Mouse (Mus musculus): ENCODE measurements around the gene Mtcp1. TPM values are rescaled to one million over a fixed set of nuclear protein-coding genes. Genes with fewer than 3 reads are reported as not detected.

Gene Mtcp1
- total RNA-seq (2021) (1 to 10 TPM; 2.6 TPM), polyA plus RNA-seq (2012; rRNA removed) (3.3 and 6.4 TPM in 2 replicates)
- long read RNA-seq, partial matches to known transcripts: 0 of 2 reads
- long read RNA-seq, other reads (novel, unspliced or antisense): 1 of 2 reads

GRCm38 (mm10) chrX:75415936-75416785 is at the start of gene Mtcp1, which contains the start of the genes Cmc4 and Brcc3:
Mtcp1 (minus strand) TSS chrX:75416588.
Cmc4 (minus strand) TSS chrX:75416584.
Brcc3 (plus strand) TSS chrX:75416628.
- H3K27ac ChIP-seq: peak within 1 kb of the TSS; percentile 77
- H3K79me2 ChIP-seq (replicated peaks; ENCODE audit: control insufficient read depth, insufficient read depth, low read length): no peaks in the 10 kb centered on the region
- peak within 1 kb of the TSS; percentile 64 for H3K4me3 ChIP-seq
- H3K27me3 ChIP-seq (ENCODE audit: control insufficient read depth, insufficient read depth, low read length): no peaks in the 10 kb centered on the region
- no peaks in the 10 kb centered on the region; the same call in 1 of the 2 replicates for H3K36me3 ChIP-seq (ENCODE audit: control insufficient read depth, insufficient read depth, low read length)
- peak within 1 kb of the TSS; percentile 97 for H3K9ac ChIP-seq (ENCODE audit: low read depth, low read length)
- WGBS: 11% methylated on average over 51 of the region's 52 CpGs
- no peaks in the 10 kb centered on the region for H3K4me1 ChIP-seq (ENCODE audit: control insufficient read depth, insufficient read depth, low read length)
- intact Hi-C loops (cut with DNase I): loop anchor here (2.0 to 10.0 kb wide), 2 partner anchors 33 to 99 kb away; partner anchors contain the start of genes F8, Fundc2 and Vbp1
- TF ChIP-seq EP300 (IDR thresholded peaks at IDR 0.05; ENCODE audit: insufficient read depth, low read depth, low read length): no peak
- peak; percentile 91 for TF ChIP-seq POLR2A (IDR thresholded peaks at IDR 0.05; ENCODE audit: insufficient read depth, low read depth, low read length)
- DNase-seq: peak; percentile 87 to 93

GRCm38 (mm10) chrX:75454597-75454996 is 38.2 kb upstream of the Mtcp1 start:
- no peak overlapping the region for H3K9ac ChIP-seq (ENCODE audit: low read depth, low read length)
- no peaks in the 10 kb centered on the region for H3K4me1 ChIP-seq (ENCODE audit: control insufficient read depth, insufficient read depth, low read length)
- no peak overlapping the region for H3K4me3 ChIP-seq
- H3K27ac ChIP-seq: no peak overlapping the region
- no peaks in the 10 kb centered on the region for H3K27me3 ChIP-seq (ENCODE audit: control insufficient read depth, insufficient read depth, low read length)
- intact Hi-C loops (cut with DNase I): no loop called here
- TF ChIP-seq POLR2A (IDR thresholded peaks at IDR 0.05; ENCODE audit: insufficient read depth, low read depth, low read length) (no peak), EP300 (IDR thresholded peaks at IDR 0.05; ENCODE audit: insufficient read depth, low read depth, low read length) (no peak), CTCF (IDR thresholded peaks at IDR 0.05) (no peak)
- DNase-seq: no peak
- H3K36me3 ChIP-seq (ENCODE audit: control insufficient read depth, insufficient read depth, low read length): no peaks in the 10 kb centered on the region
- no peaks in the 10 kb centered on the region for H3K79me2 ChIP-seq (replicated peaks; ENCODE audit: control insufficient read depth, insufficient read depth, low read length)
- WGBS: 80% methylated on average over 1 of the region's 1 CpGs

GRCm38 (mm10) chrX:75409711-75410110 is 6.7 kb downstream of the Mtcp1 start:
- Histone ChIP-seq H3K9ac (ENCODE audit: low read depth, low read length) (no peak overlapping the region), H3K27me3 (ENCODE audit: control insufficient read depth, insufficient read depth, low read length) (no peaks in the 10 kb centered on the region), H3K79me2 (replicated peaks; ENCODE audit: control insufficient read depth, insufficient read depth, low read length) (no peaks in the 10 kb centered on the region), H3K4me3 (no peak overlapping the region), H3K36me3 (ENCODE audit: control insufficient read depth, insufficient read depth, low read length) (no peaks in the 10 kb centered on the region; the same call in 1 of the 2 replicates), H3K4me1 (ENCODE audit: control insufficient read depth, insufficient read depth, low read length) (no peaks in the 10 kb centered on the region), H3K27ac (no peak overlapping the region)
- TF ChIP-seq CTCF (IDR thresholded peaks at IDR 0.05) (no peak), POLR2A (IDR thresholded peaks at IDR 0.05; ENCODE audit: insufficient read depth, low read depth, low read length) (no peak), EP300 (IDR thresholded peaks at IDR 0.05; ENCODE audit: insufficient read depth, low read depth, low read length) (no peak)
- no peak for DNase-seq
- WGBS: 88% methylated on average over 1 of the region's 1 CpGs
- intact Hi-C loops (cut with DNase I): loop anchor here (10.0 kb wide), 1 partner anchor 105 kb away; the partner anchor contains the start of gene Vbp1

GRCm38 (mm10) chrX:75403350-75403749 is 13.0 kb downstream of the Mtcp1 start:
- intact Hi-C loops (cut with DNase I): no loop called here
- Histone ChIP-seq H3K9ac (ENCODE audit: low read depth, low read length) (no peak overlapping the region), H3K79me2 (replicated peaks; ENCODE audit: control insufficient read depth, insufficient read depth, low read length) (no peaks in the 10 kb centered on the region), H3K36me3 (ENCODE audit: control insufficient read depth, insufficient read depth, low read length) (peaks cover 5% of the 10 kb centered on the region; the same call in 1 of the 2 replicates), H3K27me3 (ENCODE audit: control insufficient read depth, insufficient read depth, low read length) (no peaks in the 10 kb centered on the region), H3K27ac (peak overlapping the region; percentile 2; the same call in 1 of the 2 replicates), H3K4me3 (no peak overlapping the region), H3K4me1 (ENCODE audit: control insufficient read depth, insufficient read depth, low read length) (peaks cover 3% of the 10 kb centered on the region)
- DNase-seq: no peak
- TF ChIP-seq CTCF (IDR thresholded peaks at IDR 0.05) (no peak), EP300 (IDR thresholded peaks at IDR 0.05; ENCODE audit: insufficient read depth, low read depth, low read length) (no peak), POLR2A (IDR thresholded peaks at IDR 0.05; ENCODE audit: insufficient read depth, low read depth, low read length) (no peak)

GRCm38 (mm10) chrX:75402668-75403067 is 13.7 kb downstream of the Mtcp1 start:
- WGBS: 33% methylated on average over 2 of the region's 2 CpGs
- Histone ChIP-seq H3K27ac (no peak overlapping the region; the same call in 1 of the 2 replicates), H3K4me3 (no peak overlapping the region), H3K4me1 (ENCODE audit: control insufficient read depth, insufficient read depth, low read length) (peaks cover 3% of the 10 kb centered on the region), H3K27me3 (ENCODE audit: control insufficient read depth, insufficient read depth, low read length) (no peaks in the 10 kb centered on the region), H3K9ac (ENCODE audit: low read depth, low read length) (no peak overlapping the region), H3K79me2 (replicated peaks; ENCODE audit: control insufficient read depth, insufficient read depth, low read length) (no peaks in the 10 kb centered on the region), H3K36me3 (ENCODE audit: control insufficient read depth, insufficient read depth, low read length) (peaks cover 5% of the 10 kb centered on the region; the same call in 1 of the 2 replicates)
- intact Hi-C loops (cut with DNase I): no loop called here
- DNase-seq: peak in 1 of 2 experiments; percentile 2
- 0 out of 2 replicates have a peak, but pooled peaks have one; percentile 24 for TF ChIP-seq POLR2A (IDR thresholded peaks at IDR 0.05; ENCODE audit: insufficient read depth, low read depth, low read length)
- no peak for TF ChIP-seq EP300 (IDR thresholded peaks at IDR 0.05; ENCODE audit: insufficient read depth, low read depth, low read length)
